Mouse (Mus musculus): ENCODE measurements around the gene Colec11.

- TF ChIP-seq CTCF (IDR thresholded peaks at IDR 0.05; ENCODE audit: borderline replicate concordance, insufficient read depth, low read length): no peak
- no peak for TF ChIP-seq POLR2A (IDR thresholded peaks at IDR 0.05; ENCODE audit: low read depth, low read length)
Measured at GRCm38 (mm10) chr12:28572241-28572640, 50.9 kb downstream of the Colec11 start.
